Mouse (Mus musculus): ENCODE results near the gene Bmper.

Bmper gene

GRCm38 (mm10) chr9:23222841-23223548 lies at the start of gene Bmper:
Gene Bmper, plus strand, starts transcription at chr9:23223076.
- peak; percentile 55 to 64 for DNase-seq (ENCODE audit: low spot score in 2 of 2)

- no peak for DNase-seq (ENCODE audit: low spot score in 2 of 2)
Measured at GRCm38 (mm10) chr9:23177476-23177875, 45.4 kb upstream of the Bmper start.

- DNase-seq (ENCODE audit: low spot score in 2 of 2): no peak
Measured at GRCm38 (mm10) chr9:23187181-23187580, 35.7 kb upstream of the Bmper start.

- no peak for DNase-seq (ENCODE audit: low spot score in 2 of 2)
Measured at GRCm38 (mm10) chr9:23188136-23188535, 34.7 kb upstream of the Bmper start.

- DNase-seq (ENCODE audit: low spot score in 2 of 2): no peak
Measured at GRCm38 (mm10) chr9:23190950-23191349, 31.9 kb upstream of the Bmper start.

- no peak for DNase-seq (ENCODE audit: low spot score in 2 of 2)
Measured at GRCm38 (mm10) chr9:23191431-23191830, 31.4 kb upstream of the Bmper start.

- no peak for DNase-seq (ENCODE audit: low spot score in 2 of 2)
Measured at GRCm38 (mm10) chr9:23192567-23193331, 30.1 kb upstream of the Bmper start.

GRCm38 (mm10) chr9:23198996-23199395 lies 23.9 kb upstream of the Bmper start:
- DNase-seq (ENCODE audit: low spot score in 2 of 2): no peak

GRCm38 (mm10) chr9:23199841-23200240 lies 23.0 kb upstream of the Bmper start:
- DNase-seq (ENCODE audit: low spot score in 2 of 2): no peak

GRCm38 (mm10) chr9:23200828-23201227 lies 22.0 kb upstream of the Bmper start:
- DNase-seq (ENCODE audit: low spot score in 2 of 2): no peak

- DNase-seq (ENCODE audit: low spot score in 2 of 2): no peak
Measured at GRCm38 (mm10) chr9:23202431-23202830, 20.4 kb upstream of the Bmper start.

GRCm38 (mm10) chr9:23204339-23205288 lies 18.3 kb upstream of the Bmper start:
- no peak for DNase-seq (ENCODE audit: low spot score in 2 of 2)

GRCm38 (mm10) chr9:23205304-23205703 lies 17.6 kb upstream of the Bmper start:
- no peak for DNase-seq (ENCODE audit: low spot score in 2 of 2)

GRCm38 (mm10) chr9:23205757-23206156 lies 17.1 kb upstream of the Bmper start:
- DNase-seq (ENCODE audit: low spot score in 2 of 2): no peak

GRCm38 (mm10) chr9:23206181-23206580 lies 16.7 kb upstream of the Bmper start:
- DNase-seq (ENCODE audit: low spot score in 2 of 2): no peak

GRCm38 (mm10) chr9:23212303-23212702 lies 10.6 kb upstream of the Bmper start:
- DNase-seq (ENCODE audit: low spot score in 2 of 2): peak; percentile 52 to 80

GRCm38 (mm10) chr9:23219754-23220153 lies 3.1 kb upstream of the Bmper start:
- no peak for DNase-seq (ENCODE audit: low spot score in 2 of 2)

- peak in 1 of 2 experiments; percentile 14 for DNase-seq (ENCODE audit: low spot score in 2 of 2)
Measured at GRCm38 (mm10) chr9:23221976-23222375, 900 bp upstream of the Bmper start.

GRCm38 (mm10) chr9:23222492-23222840 lies 410 bp upstream of the Bmper start:
- peak in 1 of 2 experiments; percentile 29 for DNase-seq (ENCODE audit: low spot score in 2 of 2)

- DNase-seq (ENCODE audit: low spot score in 2 of 2): no peak
Measured at GRCm38 (mm10) chr9:23223549-23224077, 737 bp downstream of the Bmper start.

- no peak for DNase-seq (ENCODE audit: low spot score in 2 of 2)
Measured at GRCm38 (mm10) chr9:23233464-23234121, 10.7 kb downstream of the Bmper start.
